Mouse (Mus musculus) heart, adult 2 months (tissue): ENCODE results near the gene Spats2.

Experiments used
- CTCF ChIP-seq: fragments of 200-600 bp; IDR thresholded peaks from 2 replicates; pipeline ENCODE4 v1.8.1; 2022; ENCODE audit warnings: antibody characterized with exemption, mild to moderate bottlenecking, moderate library complexity
- EP300 ChIP-seq: fragments of 200-500 bp; IDR thresholded peaks from 2 replicates; pipeline ENCODE4 v1.6.1; 2011; ENCODE audit warnings: low read depth, low read length, control low read depth; ENCODE audit not compliant: insufficient read depth
- POLR2A ChIP-seq: fragments of 200-500 bp; IDR thresholded peaks from 2 replicates; pipeline ENCODE4 v1.6.1; 2011; ENCODE audit warnings: mild to moderate bottlenecking, low read depth, low read length, control low read depth; ENCODE audit not compliant: insufficient read depth

DNA sequence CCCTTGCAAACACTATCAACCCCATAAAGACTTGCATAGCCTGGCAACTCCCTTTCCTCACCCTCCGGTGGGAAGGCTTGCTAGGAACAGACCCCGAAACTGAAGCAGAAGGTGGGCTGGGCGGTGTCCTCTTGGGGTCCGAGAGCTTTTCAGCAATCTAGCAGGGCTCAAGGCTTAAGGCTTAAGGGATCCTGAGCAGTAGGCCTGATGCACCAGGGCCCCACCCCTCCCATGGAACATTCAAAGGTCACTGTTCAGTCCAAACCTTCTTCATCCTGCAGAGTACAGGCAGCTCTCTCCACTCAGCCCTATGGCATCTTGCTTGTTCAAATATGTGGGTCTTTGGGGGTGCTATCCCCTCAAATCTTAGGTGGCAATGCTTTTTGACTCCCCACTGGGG is 39.7 kb upstream of the Spats2 start:
- TF ChIP-seq CTCF (no peak), POLR2A (no peak), EP300 (no peak)
